Mouse (Mus musculus): Measurements from ENCODE around the gene Dpm3. TPM values are rescaled to one million over a fixed set of nuclear protein-coding genes. Genes with fewer than 3 reads are reported as not detected.

The Dpm3 gene
- total and polyA plus RNA-seq, 3 experiments = 237 to 271 TPM; not detected in 1

DNA sequence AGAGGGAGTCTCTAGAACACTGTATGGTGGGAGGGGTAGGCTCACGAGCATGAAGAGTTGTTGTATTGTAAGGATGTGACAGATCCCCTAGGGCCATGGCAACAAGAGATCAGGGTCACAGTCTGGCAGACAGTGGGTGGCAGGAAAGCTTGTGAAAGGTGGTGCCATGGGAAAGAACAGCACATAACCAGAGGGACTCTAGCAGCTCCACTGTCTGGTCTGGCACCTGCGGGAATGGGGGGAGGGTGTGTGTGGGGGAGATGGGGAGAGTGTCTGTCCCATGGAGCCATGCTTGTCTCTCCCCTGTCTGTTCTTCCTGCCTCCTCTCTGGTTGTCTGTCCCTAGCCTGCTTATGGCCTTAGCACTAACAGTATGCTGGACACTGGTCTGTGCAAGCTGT is 26.4 kb downstream of the Dpm3 start:
- Histone ChIP-seq H3K79me2 (ENCODE audit: control insufficient read depth, insufficient read depth, low read length, poor library complexity) (no peaks in the 10 kb centered on the region), H3K36me3 (ENCODE audit: control insufficient read depth in 1 of 2, insufficient read depth in 2 of 2, low read length in 2 of 2) (no peaks in the 10 kb centered on the region), H3K27me3 (ENCODE audit: control insufficient read depth in 1 of 2, insufficient read depth in 2 of 2, low read length in 2 of 2) (peaks cover 12 to 20% of the 10 kb centered on the region in 2 experiments), H3K9me3 (replicated peaks; ENCODE audit: insufficient read depth, low read length) (no peaks in the 10 kb centered on the region), H3K27ac (ENCODE audit: control insufficient read depth, low read depth, low read length) (no peak overlapping the region), H3K9ac (ENCODE audit: control insufficient read depth, low read depth, low read length, poor library complexity, severe bottlenecking) (no peak overlapping the region), H3K4me1 (ENCODE audit: control insufficient read depth in 1 of 2, insufficient read depth in 2 of 2, low read length in 2 of 2) (0 out of 4 replicates have a peak, but pooled peaks cover 0 to 6% of the 10 kb centered on the region in 2 experiments), H3K4me3 (ENCODE audit: control insufficient read depth in 1 of 2, insufficient read depth in 1 of 2, low read depth in 2 of 2, low read length in 2 of 2) (no peak overlapping the region)
- TF ChIP-seq MYB (IDR thresholded peaks at IDR 0.05; ENCODE audit: low read depth, low read length) = no peak
- TF ChIP-seq MEF2A (IDR thresholded peaks at IDR 0.05; ENCODE audit: extremely low read depth, insufficient replicate concordance, low read depth, low read length, poor library complexity, severe bottlenecking) = no peak
- no peak for TF ChIP-seq POLR2A (IDR thresholded peaks at IDR 0.05; ENCODE audit: control insufficient read depth in 1 of 2, insufficient read depth in 1 of 2, low read depth in 1 of 2, low read length in 2 of 2, poor library complexity in 1 of 2)
- no peak for TF ChIP-seq HCFC1 (IDR thresholded peaks at IDR 0.05; ENCODE audit: low read depth, low read length)
- TF ChIP-seq NELFE (IDR thresholded peaks at IDR 0.05; ENCODE audit: low read depth, low read length) = no peak
- TF ChIP-seq USF2 (IDR thresholded peaks at IDR 0.05; ENCODE audit: borderline replicate concordance in 1 of 2, insufficient read depth in 1 of 2, low read depth in 1 of 2, low read length in 2 of 2) = no peak
- TF ChIP-seq GATA1 (IDR thresholded peaks at IDR 0.05; ENCODE audit: low read depth, low read length) = no peak
- TF ChIP-seq MAX (IDR thresholded peaks at IDR 0.05; ENCODE audit: low read length) = no peak
- no peak for DNase-seq (ENCODE audit: low read depth, low spot score)

DNA sequence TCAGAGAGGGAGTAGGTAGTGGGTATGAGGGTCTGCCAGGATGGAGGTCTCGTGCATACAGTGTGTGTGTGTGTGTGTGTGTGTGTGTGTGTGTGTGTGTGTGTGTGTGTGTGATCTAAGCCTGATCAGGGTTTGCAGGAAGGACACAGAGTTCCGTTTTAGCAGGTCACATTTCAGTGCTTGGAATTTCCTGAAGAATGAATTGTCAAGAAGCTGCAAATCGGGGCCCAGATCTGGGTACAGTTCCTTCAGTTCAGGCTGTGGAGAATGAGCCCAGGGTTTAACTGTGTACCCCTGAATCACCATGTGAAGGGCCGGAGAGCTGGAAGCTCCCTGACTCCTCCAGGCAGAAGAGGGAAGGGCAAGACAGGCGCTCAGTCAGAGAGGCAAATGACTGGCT is 28.1 kb downstream of the Dpm3 start:
- H3K36me3 ChIP-seq (ENCODE audit: control insufficient read depth in 1 of 2, insufficient read depth in 2 of 2, low read length in 2 of 2) = peaks cover 0 to 7% of the 10 kb centered on the region in 2 experiments; a peak in 2 of 4 replicates
- TF ChIP-seq CTCF (IDR thresholded peaks at IDR 0.05 in 2 of 3, conservative IDR thresholded peaks at IDR 0.05 in 1 of 3; ENCODE audit: control insufficient read depth in 1 of 3, insufficient read depth in 1 of 3, low read depth in 2 of 3, low read length in 3 of 3, poor library complexity in 1 of 3, severe bottlenecking in 1 of 3) (no peak), ELF1 (IDR thresholded peaks at IDR 0.05; ENCODE audit: low read depth, low read length) (no peak), POLR2AphosphoS2 (IDR thresholded peaks at IDR 0.05; ENCODE audit: low read length) (no peak), GABPA (IDR thresholded peaks at IDR 0.05; ENCODE audit: low read depth, low read length) (no peak), MAFK (IDR thresholded peaks at IDR 0.05; ENCODE audit: borderline replicate concordance, low read depth, low read length) (no peak), MYC (IDR thresholded peaks at IDR 0.05; ENCODE audit: low read depth, low read length) (no peak), USF1 (IDR thresholded peaks at IDR 0.05; ENCODE audit: low read depth, low read length) (no peak), KAT2A (conservative IDR thresholded peaks at IDR 0.05; ENCODE audit: low read depth, low read length) (no peak), POLR2AphosphoS5 (IDR thresholded peaks at IDR 0.05; ENCODE audit: borderline replicate concordance, low read depth, low read length) (no peak), MAX (IDR thresholded peaks at IDR 0.05; ENCODE audit: low read length) (no peak), ZKSCAN1 (IDR thresholded peaks at IDR 0.05; ENCODE audit: low read depth, low read length) (no peak), JUND (IDR thresholded peaks at IDR 0.05; ENCODE audit: low read depth, low read length) (no peak), RCOR1 (IDR thresholded peaks at IDR 0.05; ENCODE audit: low read depth, low read length) (no peak), TCF12 (IDR thresholded peaks at IDR 0.05; ENCODE audit: low read depth, low read length) (no peak), NELFE (IDR thresholded peaks at IDR 0.05; ENCODE audit: low read depth, low read length) (no peak), SIN3A (IDR thresholded peaks at IDR 0.05; ENCODE audit: low read length) (no peak), USF2 (IDR thresholded peaks at IDR 0.05; ENCODE audit: borderline replicate concordance in 1 of 2, insufficient read depth in 1 of 2, low read depth in 1 of 2, low read length in 2 of 2) (no peak)
- H3K4me3 ChIP-seq (ENCODE audit: control insufficient read depth in 1 of 2, insufficient read depth in 1 of 2, low read depth in 2 of 2, low read length in 2 of 2) = no peak overlapping the region
- peaks cover 8 to 15% of the 10 kb centered on the region in 2 experiments for H3K4me1 ChIP-seq (ENCODE audit: control insufficient read depth in 1 of 2, insufficient read depth in 2 of 2, low read length in 2 of 2)
- H3K9ac ChIP-seq (ENCODE audit: control insufficient read depth, low read depth, low read length, poor library complexity, severe bottlenecking) = no peak overlapping the region
- DNase-seq (ENCODE audit: low read depth, low spot score) = no peak
- H3K27ac ChIP-seq (ENCODE audit: control insufficient read depth, low read depth, low read length) = no peak overlapping the region
- peaks cover 3 to 9% of the 10 kb centered on the region in 2 experiments for H3K27me3 ChIP-seq (ENCODE audit: control insufficient read depth in 1 of 2, insufficient read depth in 2 of 2, low read length in 2 of 2)
- no peaks in the 10 kb centered on the region for H3K79me2 ChIP-seq (ENCODE audit: control insufficient read depth, insufficient read depth, low read length, poor library complexity)
- H3K9me3 ChIP-seq (replicated peaks; ENCODE audit: insufficient read depth, low read length) = no peaks in the 10 kb centered on the region

Measured in MEL (cell line).